Mouse (Mus musculus) mouse embryonic stem cell (cell line): ENCODE data around the gene Rims1.

Experiments used
- in situ Hi-C, 2 experiments: fragments of 300-500 bp; cut with MboI; formaldehyde crosslinking; loops; 1 replicate in 1 of 2; 3 replicates in 1 of 2; pipeline ENCODE4 v1.14.3; 2019 to 2020; ENCODE audit warnings: low sequenced_read_pairs in 2 of 2, low pct_unique_long_range_greater_than_20kb in 1 of 2, mixed read lengths in 1 of 2; ENCODE audit not compliant: unreplicated experiment in 1 of 2

Rims1 gene

DNA sequence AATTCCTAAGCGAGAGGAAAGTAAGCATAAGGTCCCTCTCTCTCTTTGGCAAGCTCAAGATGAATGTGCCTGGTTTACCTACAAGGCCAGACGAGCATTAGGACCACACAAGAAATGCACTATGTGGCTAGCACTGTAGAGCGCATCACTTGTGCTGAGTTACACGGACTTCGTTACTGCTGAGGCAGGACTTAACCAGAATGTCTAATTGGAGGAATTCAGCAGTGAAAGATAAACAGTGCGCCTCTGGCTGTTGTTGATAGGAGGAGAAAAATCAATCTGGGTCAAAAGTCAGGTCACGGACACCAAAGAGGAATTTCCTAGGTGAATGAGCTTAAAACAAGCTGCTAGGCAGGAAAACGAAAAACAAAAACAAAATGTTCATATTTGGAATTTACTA is 185.0 kb downstream of the Rims1 start:
- in situ Hi-C loops: loop anchor here in 1 of 2 experiments (25.0 kb wide), 1 partner anchor 516 kb away; no protein-coding TSS in a partner anchor

GRCm38 (mm10) chr1:22615601-22616000 is 190.2 kb downstream of the Rims1 start:
- in situ Hi-C loops: loop anchor here in 1 of 2 experiments (25.0 kb wide), 1 partner anchor 522 kb away; no protein-coding TSS in a partner anchor

DNA sequence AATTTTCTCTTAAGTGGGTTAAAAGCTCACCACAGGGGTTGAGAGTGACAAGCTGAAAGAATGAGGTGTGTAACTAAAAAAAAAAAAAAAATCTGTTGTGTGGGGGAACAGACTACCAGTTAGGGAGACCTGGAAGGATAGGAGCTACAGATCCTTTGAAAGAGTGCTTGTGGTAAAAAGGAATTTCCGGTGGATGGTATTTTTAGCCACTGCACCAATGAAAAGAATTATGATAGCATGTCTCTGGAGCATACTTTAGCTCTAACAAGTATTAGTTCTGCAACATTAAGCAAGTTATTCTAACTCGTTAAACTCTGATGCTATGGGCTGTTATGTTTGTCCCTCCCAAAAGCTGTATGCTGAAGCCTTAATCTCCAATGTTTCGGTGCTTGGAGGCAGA is 192.2 kb downstream of the Rims1 start:
- in situ Hi-C loops: loop anchor here in 1 of 2 experiments (25.0 kb wide), 1 partner anchor 524 kb away; no protein-coding TSS in a partner anchor

GRCm38 (mm10) chr1:22604329-22605044 is 201.3 kb downstream of the Rims1 start:
- in situ Hi-C loops: loop anchor here in 1 of 2 experiments (25.0 kb wide), 1 partner anchor 533 kb away; no protein-coding TSS in a partner anchor

GRCm38 (mm10) chr1:22596197-22596596 is 209.6 kb downstream of the Rims1 start:
- in situ Hi-C loops: no loop called here

DNA sequence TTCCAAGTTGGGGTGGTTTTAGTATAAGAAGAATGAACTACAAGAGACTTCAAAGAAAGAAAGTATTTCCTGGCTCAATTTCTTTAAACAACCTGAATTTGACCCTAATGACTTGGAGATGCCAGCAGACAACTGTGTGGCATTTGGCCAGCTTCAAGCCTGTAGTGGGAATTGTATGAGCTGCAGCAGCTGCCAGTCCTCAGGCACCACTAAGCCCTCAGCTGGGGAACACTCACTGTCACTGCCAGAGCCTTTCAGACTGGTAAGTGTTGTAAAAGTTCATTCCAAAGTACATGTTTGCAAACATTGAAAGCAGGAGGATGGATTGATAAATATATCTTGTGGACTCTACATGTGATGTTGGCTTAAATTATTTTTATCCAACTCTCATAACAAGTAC is 211.0 kb downstream of the Rims1 start:
- in situ Hi-C loops: no loop called here

- in situ Hi-C loops: no loop called here
Observed at GRCm38 (mm10) chr1:22587859-22588383, 217.9 kb downstream of the Rims1 start.

- in situ Hi-C loops: no loop called here
Observed at GRCm38 (mm10) chr1:22585560-22585959, 220.2 kb downstream of the Rims1 start.

DNA sequence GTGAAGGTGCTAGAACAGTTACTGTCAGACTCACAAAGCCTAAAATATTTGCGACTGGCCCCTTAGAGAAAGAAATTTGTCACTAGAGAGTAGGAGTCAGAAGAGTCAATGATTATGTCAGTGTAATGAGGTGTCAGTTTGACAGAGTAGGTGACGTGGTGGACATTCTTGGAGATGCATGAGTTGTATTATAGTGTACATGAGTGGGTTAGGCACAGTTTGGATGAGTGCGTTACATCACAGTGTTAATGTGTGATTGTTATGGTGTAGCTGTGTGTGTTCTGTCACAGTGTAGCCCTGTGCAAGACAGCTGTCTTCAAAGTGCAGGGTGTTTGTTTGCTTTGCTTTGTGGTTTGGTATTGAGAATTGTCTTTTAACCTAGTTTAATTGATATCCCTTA is 226.3 kb downstream of the Rims1 start:
- in situ Hi-C loops: no loop called here

- in situ Hi-C loops: no loop called here
Observed at GRCm38 (mm10) chr1:22572720-22573119, 233.1 kb downstream of the Rims1 start.

DNA sequence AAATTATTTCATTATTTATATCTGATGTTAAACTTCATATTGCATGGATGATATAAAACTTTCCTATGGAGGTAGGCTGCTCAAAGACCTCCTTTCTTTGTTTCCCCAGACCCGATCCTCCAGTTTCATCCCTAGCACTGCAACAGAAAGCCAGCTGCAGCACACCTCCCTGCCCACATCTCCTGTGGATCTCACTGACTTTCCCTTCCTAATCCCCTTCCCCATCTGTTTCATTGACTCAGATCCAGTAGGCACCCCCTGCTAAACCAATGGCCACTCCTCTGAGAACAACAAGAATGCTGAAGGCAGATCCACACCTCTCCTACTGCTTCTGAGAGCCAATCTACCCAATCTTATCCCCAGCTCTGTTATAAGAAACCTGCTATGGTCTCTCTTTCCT is 259.5 kb downstream of the Rims1 start:
- in situ Hi-C loops: no loop called here

- in situ Hi-C loops: no loop called here
Observed at GRCm38 (mm10) chr1:22538129-22538528, 267.7 kb downstream of the Rims1 start.

DNA sequence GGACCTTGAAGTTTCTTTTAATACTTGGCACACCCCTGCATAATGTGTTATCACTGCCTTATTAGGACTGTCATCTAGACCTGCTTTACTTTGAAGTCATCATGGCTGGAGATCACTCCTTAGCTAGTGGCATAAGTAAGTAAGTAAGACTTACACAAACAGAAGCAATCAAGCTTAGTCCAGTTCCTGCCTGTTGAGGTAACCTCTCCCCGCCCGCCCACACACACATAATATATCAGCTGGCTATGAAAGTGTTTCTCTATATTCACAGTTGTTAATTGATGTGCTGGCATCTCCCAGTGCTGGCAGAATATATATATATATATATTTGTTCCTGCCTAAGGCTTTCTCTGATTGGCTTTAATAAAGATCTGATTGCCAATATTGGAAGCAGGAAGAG is 269.0 kb downstream of the Rims1 start:
- in situ Hi-C loops: no loop called here

DNA sequence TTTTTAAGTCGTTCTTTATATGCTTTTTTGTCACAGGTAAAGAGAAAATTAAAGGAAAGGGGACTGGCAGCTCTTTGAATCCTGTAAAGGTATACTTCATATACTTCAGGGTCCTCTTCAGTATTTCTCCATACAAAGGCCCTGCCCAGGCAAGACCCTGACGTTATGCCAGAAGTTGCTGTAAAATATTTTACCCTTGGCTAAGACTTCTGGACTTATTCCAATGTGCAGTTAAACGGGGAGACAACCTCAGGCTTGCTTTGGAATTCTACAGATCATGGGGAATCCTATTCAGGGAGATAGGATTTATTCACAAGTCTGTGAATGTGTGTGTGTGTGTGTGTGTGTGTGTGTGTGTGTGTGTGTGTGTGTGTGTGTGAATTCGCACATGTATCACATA is 270.7 kb downstream of the Rims1 start:
- in situ Hi-C loops: no loop called here

DNA sequence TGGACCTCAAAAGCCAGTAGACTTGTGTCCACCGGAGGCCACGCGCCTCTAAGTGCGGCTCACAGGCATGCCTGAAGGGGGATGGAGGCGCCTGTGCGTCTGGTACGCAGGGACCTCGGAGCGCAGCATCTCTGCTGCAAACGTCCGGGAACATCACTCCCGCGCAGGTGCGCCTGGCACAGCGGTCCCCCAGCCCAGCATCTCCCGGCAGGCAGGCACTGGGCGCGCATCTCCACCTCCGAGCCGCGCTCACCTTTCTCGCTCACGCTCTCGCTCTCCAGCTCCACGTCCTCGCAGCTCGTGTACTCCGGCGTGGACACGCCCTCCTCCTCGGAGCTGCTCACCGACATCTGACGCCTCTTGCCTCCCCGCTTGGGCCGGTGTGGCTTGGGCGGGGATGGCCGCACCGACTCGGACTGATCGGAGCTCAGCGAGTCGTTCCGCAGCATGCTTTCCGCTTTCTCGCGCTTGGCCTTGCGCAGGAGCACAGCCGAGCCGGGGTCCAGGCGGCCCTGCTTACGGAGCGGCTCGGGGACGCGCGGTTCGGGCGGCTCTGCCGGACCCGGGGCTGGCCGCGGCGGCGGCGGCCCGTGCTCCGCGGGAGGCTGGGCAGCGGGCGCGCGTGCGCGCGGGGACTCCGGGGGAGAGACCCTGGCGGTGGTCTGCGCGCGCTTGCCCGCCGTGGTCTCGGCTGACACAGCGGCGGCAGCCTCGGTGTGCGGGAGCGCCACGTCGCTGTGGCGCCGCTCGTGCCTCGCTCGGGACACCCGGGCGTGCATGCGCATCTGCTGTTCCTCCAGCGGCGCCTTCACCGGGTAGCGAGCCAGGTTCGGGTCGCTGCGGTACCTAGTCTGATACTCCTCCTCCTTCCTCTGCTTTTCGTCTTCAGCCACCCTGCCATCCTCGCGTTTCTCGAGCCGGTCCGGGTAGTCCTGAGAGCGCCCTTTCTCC is 272.4 kb downstream of the Rims1 start:
- in situ Hi-C loops: no loop called here

DNA sequence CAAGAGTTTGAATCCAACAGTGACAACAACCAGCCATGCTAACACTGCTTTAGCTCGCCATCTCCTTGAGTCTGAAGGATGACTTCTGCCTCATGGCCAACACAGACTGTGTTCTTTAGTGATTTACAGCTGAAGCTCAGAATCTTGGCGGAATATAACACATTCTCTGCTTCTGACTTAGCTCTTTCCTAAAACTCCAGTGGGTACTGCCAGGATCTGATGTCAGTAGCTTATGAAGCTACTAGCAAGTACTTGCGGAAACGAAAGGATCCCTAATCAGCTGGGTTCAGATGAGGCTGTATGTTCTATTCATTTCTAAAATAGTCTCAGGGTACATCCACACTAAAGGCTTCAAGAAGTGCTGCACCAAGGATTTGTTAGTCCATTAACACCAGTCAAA is 290.7 kb downstream of the Rims1 start:
- in situ Hi-C loops: no loop called here

DNA sequence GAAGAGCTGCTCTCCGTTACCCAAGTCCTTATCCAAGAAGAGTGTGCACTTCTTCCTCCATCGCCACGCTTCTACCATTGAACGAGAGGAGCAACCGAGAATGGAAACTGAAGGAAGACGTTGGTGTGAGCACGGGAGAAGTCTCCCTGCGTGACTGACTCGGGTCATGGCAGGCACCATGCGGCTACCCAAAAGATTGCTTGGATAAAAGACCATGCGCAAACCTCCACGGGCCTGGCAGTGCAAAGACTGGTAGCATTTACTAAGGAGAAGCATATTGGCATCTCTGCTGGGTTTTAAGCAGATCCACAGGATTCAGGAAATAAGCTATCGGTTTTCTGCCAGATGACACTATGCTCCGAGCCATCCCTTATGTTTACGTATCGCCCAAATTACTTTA is 293.4 kb downstream of the Rims1 start:
- in situ Hi-C loops: no loop called here

DNA sequence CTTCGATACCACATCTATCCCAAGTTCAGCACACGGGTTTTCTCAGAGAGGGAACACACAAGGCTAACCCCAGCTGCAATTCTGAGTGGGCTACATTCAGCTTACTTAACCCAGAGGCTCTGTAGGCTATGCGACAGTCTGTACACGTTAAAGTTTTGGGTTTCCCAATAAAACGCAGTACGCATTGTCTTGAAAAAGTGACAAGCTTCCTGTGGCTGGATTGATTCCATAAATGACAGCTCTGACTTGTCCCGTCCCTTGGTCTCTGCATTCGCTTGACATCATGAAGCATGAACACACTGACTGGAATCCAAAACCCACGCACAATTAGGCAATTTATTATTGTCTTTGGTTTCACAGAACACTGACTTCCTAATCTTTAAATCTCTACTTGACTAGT is 294.2 kb downstream of the Rims1 start:
- in situ Hi-C loops: no loop called here
